8 mouse cellular contexts compared by ENCODE assay signal in genomic region chr12:102743589-102744574, GRCm38 (mm10). TPM values are rescaled to one million over a fixed set of nuclear protein-coding genes. Genes with fewer than 3 reads are reported as not detected.
DNase-seq lines count a peak whose midpoint lies in the region; ATAC-seq and TF ChIP-seq lines count a peak whose summit lies in the region.

Gene Moap1, minus strand, starts transcription at chr12:102743661.
Gene Tmem251, plus strand, starts transcription at chr12:102743762.

- peak; percentile 92 for TF ChIP-seq POLR2A in cerebellum, adult 2 months (IDR thresholded peaks at IDR 0.05; ENCODE audit: borderline replicate concordance, insufficient read depth, low read length)

- no peaks in the 10 kb centered on the region for H3K27me3 ChIP-seq in cerebellum, adult 2 months (ENCODE audit: control insufficient read depth, insufficient read depth, low read length)

- no peaks in the 10 kb centered on the region; the same call in 1 of the 2 replicates for H3K4me1 ChIP-seq in cerebellum, adult 2 months (ENCODE audit: control insufficient read depth, insufficient read depth, low read length)

- H3K4me3 ChIP-seq in cerebellum, adult 2 months (replicated peaks; ENCODE audit: insufficient read depth, low read depth, low read length) = peak within 1 kb of the TSS; percentile 95

- no peak for TF ChIP-seq CTCF in cerebellum, adult 2 months (IDR thresholded peaks at IDR 0.05; ENCODE audit: borderline replicate concordance, insufficient read depth, low read depth, low read length)

- ATAC-seq in hematopoietic stem cell, adult 5-6 weeks (replicated peaks in 1 of 2; ENCODE audit: insufficient read depth in 1 of 2, low FRiP score in 2 of 2, low TSS enrichment in 1 of 2, low read depth in 1 of 2, poor library complexity in 2 of 2, severe bottlenecking in 2 of 2) = peak; percentile 91 to 94

- peak; percentile 73 for DNase-seq in MEL-GATA-1-ER (ENCODE audit: extremely low read depth, low read depth)
- DNase-seq in cerebellum, adult 2 months = peak; percentile 91 to 93
- peak; percentile 82 for DNase-seq in forelimb bud, embryonic 11.5 days (ENCODE audit: low read depth, low spot score)
- DNase-seq in layer of hippocampus, postnatal 14 days (ENCODE audit: low spot score in 2 of 2) = peak; percentile 88 to 91
- peak; percentile 93 for DNase-seq in lung, postnatal 10 days
- DNase-seq in ovary, postnatal 14 days (ENCODE audit: low spot score) = peak; percentile 80
- DNase-seq in thymus, postnatal 10 days (ENCODE audit: low spot score in 2 of 2) = peak; percentile 80 to 86

- peak within 1 kb of the TSS; percentile 93 for H3K27ac ChIP-seq in cerebellum, adult 2 months (ENCODE audit: insufficient read depth, low read length)

- WGBS in cerebellum, adult 2 months = under 1% methylated on average over 62 of the region's 63 CpGs

RNA-seq across cellular contexts. Expression of gene Moap1, which starts in this region (rescaled TPM):
- 11.9 and 13.8 TPM in 2 replicates for polyA plus RNA-seq in cerebellum, adult 2 months (2012; rRNA removed)
- total RNA-seq in hematopoietic stem cell, adult 5-6 weeks (2017) = 10.8 and 17.4 TPM in 2 replicates
- 10 to 100 TPM; 31.0 TPM for total RNA-seq in layer of hippocampus, postnatal 14 days (2021)

RNA-seq across cellular contexts. Expression of gene Tmem251, which starts in this region (rescaled TPM):
- 3.7 and 3.9 TPM in 2 replicates for polyA plus RNA-seq in cerebellum, adult 2 months (2012; rRNA removed)
- 8.4 and 10.9 TPM in 2 replicates for total RNA-seq in hematopoietic stem cell, adult 5-6 weeks (2017)
- 1 to 10 TPM; 4.9 to 5.3 TPM for total RNA-seq in layer of hippocampus, postnatal 14 days (2021)

Comparison
In these comparisons a context has a peak if more than half of its experiments do, and no peak if none do; other contexts are left out.
1. Peak in every context shown above with its lines: DNase-seq, ATAC-seq, H3K4me3 ChIP-seq and H3K27ac ChIP-seq.